Mouse (Mus musculus) left cerebral cortex, postnatal 10 days (tissue): ENCODE data around the gene Chchd10. TPM values are rescaled to one million over a fixed set of nuclear protein-coding genes. Genes with fewer than 3 reads are reported as not detected.

Experiments
- DNase-seq, 2 experiments: peaks; one replicate each; pipeline ENCODE4 v3.0.0; 2021 to 2022; ENCODE audit warnings: low spot score in 2 of 2, mixed read lengths in 1 of 2; ENCODE audit errors: extremely low spot score in 1 of 2
- intact Hi-C: fragments of 180-260 bp; cut with DNase I; formaldehyde crosslinking; loops from one replicate; pipeline ENCODE4 v1.15.1; 2025
- total RNA-seq, 2 experiments: library from RNA; stranded (reverse); gene quantifications; 2 replicates each; pipeline ENCODE4 v1.2.3; 2021

Gene Chchd10
- total RNA-seq, 2 experiments from 2014 or later: 155 to 181 TPM

DNA sequence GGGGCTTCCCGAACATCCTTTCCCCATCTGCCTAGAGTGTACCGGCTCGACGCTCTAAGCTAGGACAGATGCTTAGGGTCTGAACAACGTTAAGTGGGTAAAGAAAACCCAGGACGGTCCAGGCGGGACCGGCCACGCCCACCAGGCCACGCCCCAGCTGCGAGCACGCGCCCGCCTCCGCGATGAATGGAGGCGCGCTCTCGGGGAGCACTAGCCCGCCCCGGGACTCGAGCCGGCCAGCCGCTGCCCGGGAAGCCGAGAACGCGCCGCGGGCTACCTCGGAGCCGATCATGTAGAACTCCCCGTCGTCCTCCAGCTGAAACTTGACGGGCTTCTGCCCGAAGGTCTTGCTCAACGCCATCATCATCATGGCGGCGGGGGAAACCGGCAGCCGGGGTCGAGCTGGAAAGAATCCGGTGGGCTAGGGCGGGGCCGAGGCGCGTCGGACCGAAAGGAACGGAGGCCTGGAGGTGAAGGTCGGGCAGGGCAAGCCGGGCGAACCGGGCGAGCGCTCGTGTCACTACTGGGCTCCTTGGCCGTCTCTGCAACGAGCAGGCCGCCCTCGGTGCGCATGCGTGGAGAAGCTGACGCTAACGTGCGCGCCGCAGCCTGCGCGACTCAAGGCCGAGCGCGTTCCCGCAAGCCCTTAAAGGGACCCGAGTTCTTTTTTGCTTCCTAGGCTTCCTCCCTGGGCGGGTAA, 11.8 kb upstream of the Chchd10 start, which contains the start of gene Smarcb1:
Gene Smarcb1, minus strand, starts transcription at position 592 of the 700 bp plus-strand sequence.
- intact Hi-C loops: no loop called here
- DNase-seq: peak; percentile 93 to 97

DNA sequence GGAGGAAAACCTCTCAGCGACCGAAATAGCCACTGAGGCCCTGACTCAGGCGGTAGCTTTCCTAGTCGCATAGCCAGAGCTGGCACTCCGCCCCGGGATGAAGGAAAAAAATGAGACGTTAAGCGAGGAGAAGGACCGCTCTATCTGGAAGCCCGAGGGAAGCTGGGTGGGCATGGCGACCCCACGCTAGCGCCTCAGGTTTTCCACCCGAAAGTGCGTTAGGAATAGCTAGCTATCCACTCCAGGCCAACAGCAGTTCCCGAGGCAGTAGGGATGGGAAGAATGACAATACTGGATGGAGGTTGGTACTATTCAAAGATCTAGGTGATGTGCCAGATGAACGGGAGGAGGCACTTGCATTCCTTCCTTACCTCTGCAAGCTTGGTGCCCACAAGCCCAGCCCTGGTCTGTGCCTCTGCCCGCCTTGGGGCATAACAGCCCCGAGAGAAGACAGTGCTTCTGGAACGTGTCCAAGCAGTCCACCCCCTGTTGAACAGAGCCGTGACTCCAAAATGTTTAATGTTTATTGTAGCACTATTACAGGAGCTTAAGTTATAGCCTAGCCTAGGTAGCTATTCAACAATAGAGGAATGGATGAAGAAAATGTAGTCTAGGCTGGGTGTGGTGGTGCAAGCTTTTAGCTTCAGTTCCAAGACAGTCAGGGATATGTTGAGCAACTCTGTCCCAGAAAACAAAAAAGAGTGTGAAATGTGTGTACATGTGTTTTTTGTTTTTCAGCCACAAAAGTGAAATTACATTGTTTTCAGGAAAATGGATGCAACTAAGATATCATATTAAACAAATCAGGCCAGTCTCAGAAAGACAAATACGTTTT, 11.0 kb upstream of the Chchd10 start:
- intact Hi-C loops: no loop called here
- DNase-seq: peak in 1 of 2 experiments; percentile 63

DNA sequence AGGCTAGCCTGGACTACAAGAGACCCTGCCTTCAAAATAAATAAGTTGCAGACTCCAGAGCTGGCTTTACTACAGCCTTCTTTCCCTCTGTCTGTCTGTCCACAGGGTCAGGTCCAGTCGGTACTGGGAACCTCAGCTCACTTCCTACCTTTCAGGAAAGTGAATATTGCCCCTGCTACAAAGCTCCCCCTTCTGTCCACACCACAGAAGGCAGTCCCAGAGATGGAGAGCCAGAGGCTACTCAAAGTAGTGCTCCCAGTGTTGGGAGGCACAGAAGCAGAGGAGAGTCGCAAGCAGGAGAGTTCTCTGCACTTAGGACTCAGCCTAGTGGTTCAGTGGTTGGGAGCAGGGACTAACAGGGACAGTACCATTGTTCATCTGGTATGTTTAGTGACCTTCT, 8.6 kb upstream of the Chchd10 start:
- no peak for DNase-seq
- intact Hi-C loops: no loop called here

DNA sequence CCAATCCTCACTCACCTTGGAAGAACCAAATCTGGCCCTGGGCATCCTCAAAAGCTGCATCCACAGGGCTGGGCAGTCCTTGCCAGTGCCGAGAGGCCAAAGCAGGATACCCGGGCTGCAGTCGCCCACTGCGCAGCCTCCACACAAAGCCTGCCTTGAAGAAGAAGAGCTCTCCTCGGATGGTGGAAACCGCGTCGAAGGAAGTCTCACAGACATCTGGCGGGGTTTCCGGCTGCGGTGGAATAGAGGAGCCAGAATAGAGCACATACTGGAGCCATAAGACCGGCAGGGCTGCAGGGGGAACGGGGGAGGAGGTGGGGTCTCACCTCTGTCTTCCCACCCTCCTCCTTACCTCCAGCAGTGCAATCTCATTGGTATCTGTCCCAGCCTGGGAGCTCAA, 6.5 kb upstream of the Chchd10 start:
- intact Hi-C loops: no loop called here
- no peak for DNase-seq

DNA sequence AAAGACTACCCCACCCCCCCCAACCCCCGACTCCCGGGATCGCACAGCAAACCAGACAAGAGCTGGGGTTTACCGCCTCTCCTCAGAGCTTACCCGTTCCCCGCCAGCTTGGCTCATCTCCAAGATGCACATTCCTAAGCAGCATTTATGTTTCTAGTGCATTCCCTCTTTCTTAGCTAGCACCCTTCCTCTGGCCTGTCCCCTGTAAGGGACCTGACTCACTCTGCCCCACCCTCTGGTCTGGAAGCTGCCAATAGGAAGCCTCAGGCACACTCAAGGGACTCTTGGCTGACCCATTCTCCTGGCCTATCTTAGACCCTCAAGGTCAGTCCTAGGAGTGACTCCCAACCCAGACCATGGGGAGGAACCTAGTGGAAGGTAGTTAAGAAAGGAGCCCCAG, 2.6 kb upstream of the Chchd10 start:
- intact Hi-C loops: no loop called here

DNA sequence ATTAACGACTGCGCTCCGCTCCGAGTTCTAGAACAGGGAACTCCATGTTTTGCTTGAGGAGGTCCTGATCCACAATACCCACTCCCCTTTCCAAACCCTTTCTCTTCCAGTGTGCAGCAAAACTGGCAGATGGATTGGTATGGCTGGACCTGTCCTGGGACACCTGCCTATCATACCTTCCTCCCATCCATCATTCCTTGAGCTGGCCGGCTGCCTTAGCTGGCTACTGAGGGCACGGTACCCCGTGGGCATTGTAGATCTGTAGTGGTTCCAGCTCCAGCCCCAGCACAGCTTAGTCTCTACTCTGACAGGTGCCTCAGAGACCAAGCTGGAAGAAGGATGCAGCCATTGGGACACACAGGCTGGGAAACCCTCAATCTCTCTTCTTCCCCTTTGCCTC, 1.6 kb upstream of the Chchd10 start:
- intact Hi-C loops: no loop called here
- DNase-seq: no peak

More for the DNA sequence above, 2.6 kb upstream of the Chchd10 start:
- DNase-seq: peak in 1 of 2 experiments; percentile 64

DNA sequence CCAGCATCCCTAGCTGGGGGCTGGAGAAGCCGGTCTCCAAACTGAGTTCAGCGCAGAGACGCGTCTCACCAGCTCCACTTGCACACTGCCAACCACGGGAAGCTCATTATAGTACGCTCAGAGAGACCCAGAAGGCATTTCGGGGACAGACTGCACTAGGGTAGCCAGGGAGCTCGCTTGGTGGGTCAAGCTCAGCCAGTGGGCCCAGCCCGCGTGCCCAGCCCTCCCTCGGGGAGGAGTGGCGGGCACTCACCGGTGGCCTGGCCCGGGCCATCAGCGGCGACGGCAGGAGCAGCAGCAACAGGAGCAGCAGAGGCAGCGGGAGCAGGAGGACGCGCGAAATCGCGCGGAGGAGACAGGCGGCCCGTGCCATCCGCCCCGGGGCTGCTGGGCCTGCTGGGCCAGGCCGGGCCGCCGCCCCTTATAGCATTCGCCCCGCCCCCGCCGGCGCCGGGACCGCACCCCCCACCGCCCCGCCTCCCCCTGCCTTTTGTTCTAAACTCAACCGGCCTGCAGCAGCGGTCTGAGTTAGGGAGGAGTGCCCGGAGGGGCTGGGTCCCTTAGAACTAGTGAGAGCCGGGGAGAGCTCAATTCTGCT, 750 bp upstream of the Chchd10 start:
- intact Hi-C loops: no loop called here
- DNase-seq: peak in 1 of 2 experiments; percentile 57

DNA sequence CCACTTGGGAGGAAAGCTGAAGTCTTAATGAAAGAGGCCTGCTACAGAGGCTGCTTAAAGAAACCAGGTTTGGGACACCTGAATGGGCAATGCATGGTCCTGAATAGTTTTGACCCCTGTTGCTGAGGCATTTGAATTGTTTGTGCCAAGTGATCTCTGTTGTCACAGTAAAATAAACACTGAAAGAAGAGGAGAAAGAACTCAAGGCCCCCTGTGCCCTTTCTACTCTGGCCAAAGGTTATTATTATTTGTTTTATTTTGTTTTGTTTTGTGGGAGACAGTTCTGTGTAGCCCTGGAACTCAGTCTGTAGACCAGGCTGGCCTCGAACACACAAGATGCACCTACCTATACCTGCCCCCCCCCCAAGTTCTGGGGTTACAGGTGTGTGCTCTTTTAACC, 2.1 kb downstream of the Chchd10 start:
- DNase-seq: no peak
- intact Hi-C loops: no loop called here

DNA sequence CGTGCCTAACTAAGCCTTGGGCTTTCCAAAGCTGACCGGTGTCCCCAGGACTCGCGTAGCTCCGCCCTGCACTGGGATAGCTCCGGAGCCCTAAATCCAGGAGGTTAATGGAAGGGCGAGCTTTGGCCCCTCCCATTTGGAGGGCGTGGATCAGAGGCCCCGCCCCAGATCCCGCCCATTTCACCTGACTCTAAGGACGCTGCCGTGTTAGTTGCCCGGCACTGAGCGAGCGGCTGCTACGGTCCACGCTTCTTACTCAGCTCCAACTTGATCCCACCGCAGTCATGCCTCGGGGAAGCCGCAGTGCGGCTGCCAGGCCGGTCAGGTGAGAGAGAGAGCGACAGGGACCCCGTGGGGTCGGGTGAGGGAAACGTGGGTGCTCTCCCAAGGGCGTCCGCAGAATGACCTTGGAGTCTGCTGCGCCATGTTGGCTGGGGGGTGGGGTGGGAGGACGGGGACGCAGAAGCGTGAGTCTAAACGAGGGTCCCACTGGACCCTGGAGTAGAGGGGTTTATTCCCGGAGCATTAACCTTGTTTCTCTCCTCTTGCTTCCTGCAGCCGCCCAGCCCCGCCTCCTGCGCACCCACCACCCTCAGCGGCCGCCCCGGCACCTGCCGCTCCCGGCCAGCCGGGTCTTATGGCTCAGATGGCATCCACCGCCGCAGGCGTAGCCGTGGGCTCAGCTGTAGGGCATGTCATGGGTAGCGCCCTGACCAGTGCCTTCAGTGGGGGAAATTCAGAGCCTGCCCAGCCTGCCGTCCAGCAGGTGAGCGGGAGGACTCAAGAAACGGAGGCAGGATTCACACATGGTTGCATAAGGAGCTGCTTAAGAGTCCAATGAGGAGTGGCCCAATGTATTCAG, 3.0 kb downstream of the Chchd10 start, which contains the start of gene Mmp11:
Gene Mmp11, minus strand, starts transcription at position 817 of the 862 bp plus-strand sequence.
- intact Hi-C loops: no loop called here
- peak in 1 of 2 experiments; percentile 72 for DNase-seq

DNA sequence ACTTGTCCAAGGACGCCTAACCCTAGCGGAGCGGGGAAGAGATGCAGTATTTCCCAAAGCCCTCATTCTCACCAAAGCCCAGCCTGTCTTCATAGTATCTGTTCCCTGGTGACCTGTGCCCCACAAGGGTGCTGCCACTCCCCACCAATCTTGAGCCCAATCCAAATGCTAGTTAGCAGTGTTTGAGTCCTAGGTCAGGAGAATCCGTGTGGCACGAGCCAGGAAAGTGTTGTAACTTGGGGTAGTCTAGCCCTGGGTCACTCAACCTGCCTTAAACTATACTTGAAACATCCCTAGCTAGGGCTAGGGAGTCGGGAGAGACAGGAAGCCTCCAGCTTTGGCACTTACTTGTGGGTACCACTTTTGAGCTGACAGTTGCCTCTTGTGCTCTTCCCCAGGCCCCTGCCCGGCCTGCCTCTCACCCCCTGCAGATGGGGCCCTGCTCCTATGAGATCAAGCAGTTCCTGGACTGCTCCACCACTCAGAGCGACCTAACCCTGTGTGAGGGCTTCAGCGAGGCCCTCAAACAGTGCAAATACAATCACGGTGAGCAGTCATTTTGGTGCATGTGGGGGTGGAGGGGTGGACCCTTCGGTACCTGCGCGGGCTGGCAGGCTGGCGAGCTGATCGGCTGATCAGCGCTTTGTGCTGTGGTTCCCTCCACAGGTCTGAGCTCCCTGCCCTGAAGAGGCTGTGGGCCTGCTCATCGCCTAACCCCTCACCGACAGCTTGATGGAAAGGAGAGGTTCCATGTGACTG, 4.2 kb downstream of the Chchd10 start:
- intact Hi-C loops: no loop called here
- DNase-seq: no peak

DNA sequence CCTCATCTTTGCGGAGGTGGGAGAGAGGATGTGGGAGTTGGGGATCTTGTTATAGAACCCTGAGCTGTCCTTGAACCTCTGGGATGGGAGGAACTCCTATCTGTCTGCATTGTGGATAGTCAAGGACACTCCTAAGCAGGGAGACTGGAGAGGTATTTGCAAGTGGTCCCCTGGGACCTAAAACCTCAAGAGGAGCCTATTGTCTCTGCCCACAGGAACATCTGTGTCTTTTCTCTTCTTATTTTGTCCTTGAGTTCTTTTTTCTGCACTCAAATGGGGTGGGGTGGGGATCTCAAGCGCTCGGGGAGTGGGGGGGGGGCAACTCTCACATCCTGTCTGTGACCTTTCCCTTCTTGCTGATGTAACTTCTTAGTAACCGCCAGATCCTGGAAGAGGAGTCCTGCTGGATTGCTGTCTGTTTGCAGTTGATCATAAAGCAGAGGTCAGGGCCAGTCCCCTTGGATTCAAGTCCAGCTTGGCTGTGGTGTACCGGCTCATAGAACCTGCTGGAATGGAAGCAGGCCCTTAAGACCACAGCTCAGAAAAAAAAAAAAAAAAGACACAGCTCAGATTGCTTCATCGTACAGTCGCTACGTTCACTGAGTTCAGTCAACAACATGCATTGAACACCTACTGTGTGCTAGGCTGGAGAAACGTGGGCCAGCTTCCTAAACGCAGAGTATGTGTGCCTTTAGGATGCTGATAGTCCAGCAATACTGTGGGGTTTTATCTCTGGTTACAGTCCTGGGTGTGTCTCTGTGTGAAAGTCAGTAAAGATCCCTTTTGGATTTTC, 5.1 kb downstream of the Chchd10 start:
- no peak for DNase-seq
- intact Hi-C loops: no loop called here

DNA sequence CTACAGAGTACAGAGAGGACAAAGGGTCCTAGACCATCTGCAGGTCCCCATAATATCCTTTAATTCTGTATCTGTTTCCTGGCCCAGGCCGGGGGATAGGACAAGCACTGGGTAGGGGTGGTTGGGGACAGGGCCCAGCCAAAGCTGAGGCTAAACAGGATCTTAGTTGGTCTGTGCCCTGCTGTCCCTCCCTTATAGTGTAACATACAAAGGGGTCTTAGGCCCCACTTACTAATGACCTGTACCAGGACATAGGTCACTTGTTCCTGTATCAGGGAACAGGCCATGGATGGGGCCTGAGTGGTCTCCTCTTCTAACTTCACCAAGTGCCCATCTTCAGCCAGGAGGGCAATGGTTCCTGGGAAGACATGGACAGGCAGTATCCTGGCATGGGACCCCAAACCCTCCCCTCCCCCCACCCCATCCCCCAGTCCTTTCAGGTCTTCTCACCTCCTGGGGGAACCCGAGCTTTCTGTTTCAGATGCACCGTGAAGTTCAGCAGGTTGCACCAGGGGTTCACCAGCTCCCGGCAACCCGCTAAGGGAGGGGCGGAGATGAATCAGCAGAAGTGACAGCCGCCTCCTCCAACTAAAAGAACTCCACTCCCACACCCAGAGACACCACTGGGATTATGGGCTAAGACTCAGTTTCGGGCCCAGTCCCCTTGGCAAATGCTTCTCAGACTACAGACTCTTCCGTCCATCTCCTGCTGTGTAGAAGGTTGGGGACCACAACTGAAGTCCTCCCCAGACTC, 6.7 kb downstream of the Chchd10 start:
- DNase-seq: no peak

DNA sequence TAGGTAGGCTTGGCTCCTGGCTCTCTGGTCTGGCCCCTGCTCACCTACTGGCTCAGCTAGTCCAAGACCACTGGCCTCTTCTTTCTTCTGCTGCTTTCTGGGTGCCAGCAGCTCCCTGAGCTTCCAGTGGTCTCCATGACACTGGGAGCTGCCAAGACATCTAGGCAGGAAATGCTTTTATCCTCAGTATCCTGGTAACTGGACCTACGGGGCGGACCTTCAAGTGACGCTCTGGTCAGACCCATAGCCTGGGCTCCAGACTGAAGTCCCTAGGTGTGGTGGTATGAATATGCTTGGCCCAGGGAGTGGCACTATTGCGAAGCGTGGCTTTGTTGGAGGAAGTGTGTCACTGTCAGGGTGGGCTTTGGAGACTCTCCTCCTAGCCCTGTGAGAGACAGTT, 7.6 kb downstream of the Chchd10 start, which contains the start of gene Gm867:
Gene Gm867, minus strand, starts transcription at position 153 of the 400 bp plus-strand sequence.
- intact Hi-C loops: no loop called here
- DNase-seq: no peak

More for the DNA sequence above, 6.7 kb downstream of the Chchd10 start:
- intact Hi-C loops: no loop called here

DNA sequence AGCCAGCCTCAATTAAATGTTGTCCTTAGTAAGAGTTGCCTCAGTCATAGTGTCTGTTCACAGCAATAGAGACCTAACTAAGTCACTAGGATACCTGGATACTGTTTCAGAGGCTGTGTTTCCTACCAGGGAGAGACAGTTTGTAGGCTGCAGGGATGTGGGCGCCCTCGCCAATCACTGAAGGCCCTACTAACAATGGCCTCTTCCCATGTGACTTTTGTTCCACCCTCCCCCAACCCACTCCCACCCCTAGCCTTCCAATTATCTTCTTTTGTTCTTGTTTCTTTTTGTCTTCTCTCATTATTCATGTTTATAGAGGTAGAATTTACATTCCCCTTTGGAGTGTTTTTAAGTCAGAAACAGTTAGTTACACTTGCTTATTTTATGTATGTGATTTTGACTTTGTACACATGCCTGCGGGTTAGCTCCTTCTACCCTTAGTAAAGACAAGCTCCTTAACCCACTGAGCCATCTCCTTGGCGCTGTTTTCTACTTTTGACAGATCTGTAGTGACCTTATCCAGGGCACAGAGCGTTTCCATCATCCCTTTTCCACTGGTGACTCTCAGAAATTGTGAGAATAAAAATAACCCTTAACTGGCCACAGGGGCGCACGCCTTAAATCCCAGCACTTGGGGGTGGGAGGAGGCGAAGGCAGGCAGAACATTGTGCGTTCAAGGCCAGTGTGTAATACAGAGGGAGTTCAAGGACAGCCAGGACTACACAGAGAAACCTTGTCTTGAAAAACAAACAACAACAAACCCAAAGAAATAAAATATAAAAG, 8.3 kb downstream of the Chchd10 start:
- DNase-seq: no peak
- intact Hi-C loops: no loop called here

DNA sequence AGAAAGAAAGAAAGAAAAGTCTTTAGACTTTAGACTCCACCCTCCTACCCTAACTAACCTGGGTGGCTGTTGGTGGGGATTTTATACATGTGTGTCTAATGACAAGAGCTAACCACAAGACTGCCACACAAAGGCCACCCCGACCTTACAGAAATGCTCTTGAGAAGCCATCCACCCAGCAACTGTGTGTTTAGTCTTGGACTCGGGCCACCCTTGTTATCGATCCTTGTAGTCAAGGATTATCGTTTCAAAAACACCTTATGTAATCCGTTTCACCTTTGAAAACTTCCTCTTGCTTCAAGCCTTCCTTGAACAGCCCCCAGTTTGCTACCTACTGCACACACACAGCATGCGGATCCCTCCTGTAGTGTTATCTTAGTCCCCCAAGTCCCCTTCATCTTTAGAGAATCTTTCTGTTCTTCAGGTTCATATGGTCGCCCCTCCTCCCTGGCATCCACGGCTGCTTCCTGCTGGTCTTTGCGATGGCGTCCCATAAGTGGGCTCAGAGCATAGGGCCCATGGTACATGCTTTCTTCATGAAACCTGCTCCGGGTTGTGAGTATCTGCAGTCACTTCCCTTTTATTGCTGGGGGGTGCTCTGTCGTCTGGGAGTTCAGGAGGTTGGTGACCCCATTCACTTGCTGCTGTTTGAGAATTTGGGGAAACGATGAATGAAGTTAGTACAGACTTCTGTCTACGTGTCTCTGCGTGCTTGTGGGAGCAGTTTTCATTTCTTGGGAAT, 10.0 kb downstream of the Chchd10 start, which contains the start of gene Vpreb3:
Gene Vpreb3, plus strand, starts transcription at position 322 of the 742 bp plus-strand sequence.
- DNase-seq: no peak
- intact Hi-C loops: no loop called here
